Mouse (Mus musculus) liver, adult 2 months (tissue): ENCODE measurements around the gene Vmn1r55. TPM values are rescaled to one million over a fixed set of nuclear protein-coding genes. Genes with fewer than 3 reads are reported as not detected.

Experiments
- DNase-seq: peaks from one replicate; pipeline ENCODE4 v3.0.0-alpha.2; 2011; ENCODE audit warnings: low read depth, low spot score; ENCODE audit errors: extremely low read depth
- H3K27ac ChIP-seq: fragments of 200-500 bp; replicated peaks from 2 replicates; pipeline ENCODE4 v1.5.1; 2012; ENCODE audit warnings: low read depth, mild to moderate bottlenecking, control low read depth, inconsistent platforms, low read length; ENCODE audit not compliant: insufficient read depth
- H3K27me3 ChIP-seq: fragments of 200-500 bp; 2 replicates; pipeline ENCODE4 v1.6.1; 2012; ENCODE audit warnings: mild to moderate bottlenecking, moderate library complexity, low read length, inconsistent platforms; ENCODE audit not compliant: control insufficient read depth, insufficient read depth
- H3K36me3 ChIP-seq: fragments of 200-500 bp; 2 replicates; pipeline ENCODE4 v1.6.1; 2012; ENCODE audit warnings: low read length, inconsistent platforms; ENCODE audit not compliant: control insufficient read depth, insufficient read depth
- H3K4me1 ChIP-seq: fragments of 200-500 bp; 2 replicates; pipeline ENCODE4 v1.6.1; 2011; ENCODE audit warnings: low read length; ENCODE audit not compliant: control insufficient read depth, insufficient read depth
- H3K4me3 ChIP-seq: fragments of 200-500 bp; 2 replicates; pipeline ENCODE4 v1.5.1; 2011; ENCODE audit warnings: low read depth, mild to moderate bottlenecking, control low read depth, low read length, moderate library complexity; ENCODE audit not compliant: insufficient read depth
- H3K79me2 ChIP-seq: fragments of 200-500 bp; 2 replicates; pipeline ENCODE4 v1.6.1; 2012; ENCODE audit warnings: inconsistent platforms, mild to moderate bottlenecking, low read length, moderate library complexity; ENCODE audit not compliant: control insufficient read depth, insufficient read depth
- H3K9ac ChIP-seq: fragments of 200-500 bp; 2 replicates; pipeline ENCODE4 v1.6.1; 2012; ENCODE audit warnings: low read depth, mild to moderate bottlenecking, control low read depth, inconsistent platforms, low read length
- CTCF ChIP-seq: fragments of 200-500 bp; IDR thresholded peaks from 2 replicates; pipeline ENCODE4 v1.5.1; 2011; ENCODE audit warnings: low read depth, low read length, control low read depth
- POLR2A ChIP-seq: fragments of 200-500 bp; IDR thresholded peaks from 2 replicates; pipeline ENCODE4 v1.6.1; 2011; ENCODE audit warnings: low read length, control low read depth; ENCODE audit not compliant: insufficient read depth; ENCODE audit errors: extremely low read depth
- WGBS: fragments of 180-500 bp; shearing (Covaris S2); methylation state at CpG from one replicate; pipeline ENCODE4 v1.1.7; 2018; 5-methylcytosine and 5-hydroxymethylcytosine counted together
- polyA plus RNA-seq: library from polyadenylated mRNA; depleted of rRNA; stranded (reverse); fragments of >200 nt; gene quantifications from 2 replicates; pipeline ENCODE4 v1.2.3, GENCODE M21; 2012
- total RNA-seq: library from RNA; depleted of rRNA; stranded (reverse); fragments of >200 nt; gene quantifications from 2 replicates; pipeline ENCODE4 v1.2.3, GENCODE M21; 2014

The Vmn1r55 gene
- total and polyA plus RNA-seq, 2 experiments, result not detected

DNA sequence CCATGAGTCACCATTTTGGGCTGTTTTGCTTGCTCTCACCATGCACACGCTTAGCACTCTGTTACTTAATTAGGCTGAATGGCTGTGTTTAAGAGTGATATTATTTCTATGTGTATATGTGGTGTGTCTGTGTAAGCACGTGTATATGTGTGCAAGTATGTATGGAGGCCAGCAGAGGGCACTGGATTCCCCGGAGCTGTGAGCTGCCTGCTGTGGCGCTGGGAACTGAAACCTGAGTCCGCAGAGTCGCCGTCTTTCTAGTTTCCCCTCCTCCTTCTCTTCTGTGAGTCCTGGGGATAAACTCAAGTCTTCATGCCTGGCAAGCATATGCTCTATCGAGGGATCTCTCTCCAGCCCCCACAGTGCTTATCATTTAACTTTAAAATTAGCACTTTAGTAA is 40.2 kb downstream of the Vmn1r55 start:
- no peak for TF ChIP-seq POLR2A
- TF ChIP-seq CTCF, result no peak
- no peak for DNase-seq
- H3K36me3 ChIP-seq, result no peaks in the 10 kb centered on the region
- WGBS, result 87% methylated on average over 8 of the region's 8 CpGs
- H3K27me3 ChIP-seq, result no peaks in the 10 kb centered on the region
- no peak overlapping the region for H3K4me3 ChIP-seq
- no peaks in the 10 kb centered on the region for H3K79me2 ChIP-seq
- no peak overlapping the region for H3K27ac ChIP-seq
- no peak overlapping the region for H3K9ac ChIP-seq
- H3K4me1 ChIP-seq, result no peaks in the 10 kb centered on the region

DNA sequence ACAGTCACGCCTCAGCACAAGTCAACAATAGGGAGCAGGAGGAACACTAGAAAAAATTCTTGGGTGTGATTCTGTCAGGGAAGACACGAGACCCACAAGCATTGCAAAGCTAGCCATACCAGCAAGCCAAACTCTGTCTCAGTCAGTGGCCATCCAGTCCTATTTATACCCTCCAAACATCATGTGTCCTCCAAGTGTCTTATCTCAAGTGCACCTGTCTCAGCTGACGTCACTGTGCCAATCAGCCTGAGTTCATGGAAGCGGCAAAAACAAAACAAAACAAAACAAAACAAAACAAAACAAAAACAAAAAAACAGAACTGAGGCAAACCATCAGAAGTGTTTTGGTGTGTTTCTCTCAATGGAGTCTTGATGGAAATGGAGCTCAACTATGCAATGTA is 41.2 kb downstream of the Vmn1r55 start:
- TF ChIP-seq CTCF (no peak), POLR2A (no peak)
- Histone ChIP-seq H3K79me2 (no peaks in the 10 kb centered on the region), H3K36me3 (no peaks in the 10 kb centered on the region), H3K27me3 (no peaks in the 10 kb centered on the region), H3K4me1 (no peaks in the 10 kb centered on the region), H3K27ac (no peak overlapping the region), H3K9ac (no peak overlapping the region), H3K4me3 (no peak overlapping the region)
- 84% methylated on average over 4 of the region's 4 CpGs for WGBS
- DNase-seq, result no peak

DNA sequence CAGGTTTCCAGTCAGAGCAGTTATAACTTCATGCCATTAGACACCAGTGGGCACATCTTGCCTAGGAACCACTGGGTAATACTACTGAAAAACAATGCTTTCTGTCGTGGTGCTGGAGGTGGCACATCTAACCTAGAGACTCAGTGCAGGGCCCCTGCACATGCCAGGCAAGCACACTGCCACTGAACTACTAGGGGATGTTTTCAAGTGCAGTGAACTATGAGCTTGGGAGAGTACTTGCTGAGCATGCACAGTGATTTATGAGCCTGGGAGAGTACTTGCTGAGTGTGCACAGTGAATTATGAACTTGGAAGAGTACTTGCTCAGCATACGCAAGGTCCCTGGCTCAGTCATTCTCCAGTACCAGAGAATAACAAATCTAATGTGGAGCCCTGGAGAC is 46.9 kb downstream of the Vmn1r55 start:
- Histone ChIP-seq H3K9ac (no peak overlapping the region), H3K36me3 (peaks cover 8% of the 10 kb centered on the region), H3K27ac (no peak overlapping the region), H3K79me2 (no peaks in the 10 kb centered on the region), H3K4me3 (no peak overlapping the region), H3K4me1 (0 out of 2 replicates have a peak, but pooled peaks cover 2% of the 10 kb centered on the region), H3K27me3 (no peaks in the 10 kb centered on the region)
- 86% methylated on average over 2 of the region's 2 CpGs for WGBS
- TF ChIP-seq POLR2A, result no peak
- TF ChIP-seq CTCF, result no peak
- DNase-seq, result no peak

DNA sequence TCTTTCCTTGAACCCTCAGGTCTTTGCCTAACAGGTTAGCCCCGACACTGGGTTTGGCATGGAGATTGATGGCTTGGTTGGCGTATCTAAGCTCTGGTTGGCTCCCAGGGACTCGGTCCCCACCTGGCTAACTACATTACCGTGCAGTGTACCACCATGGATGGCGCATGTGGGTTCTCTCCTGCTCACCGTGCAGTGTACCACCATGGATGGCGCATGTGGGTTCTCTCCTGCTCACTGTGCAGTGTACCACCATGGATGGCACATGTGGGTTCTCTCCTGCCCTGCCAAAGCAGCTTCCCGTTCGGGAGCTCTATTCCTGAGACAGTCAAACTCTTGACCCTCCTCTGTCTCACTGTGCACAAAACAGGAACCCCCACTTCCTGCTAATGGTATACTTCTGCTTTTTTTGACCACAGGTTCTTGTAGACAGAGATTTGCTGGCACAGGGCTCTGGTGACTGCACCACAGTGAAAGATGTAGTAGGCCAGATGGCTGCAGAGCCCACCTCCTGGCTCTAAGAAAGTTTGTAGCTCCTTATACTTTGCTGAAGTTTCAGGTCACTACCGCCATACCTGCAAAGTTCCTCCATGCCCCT is 48.3 kb downstream of the Vmn1r55 start:
- DNase-seq, result peak; percentile 39
- H3K36me3 ChIP-seq, result peaks cover 14% of the 10 kb centered on the region
- H3K27ac ChIP-seq, result no peak overlapping the region
- WGBS, result 81% methylated on average over 10 of the region's 10 CpGs
- no peak overlapping the region for H3K9ac ChIP-seq
- H3K79me2 ChIP-seq, result no peaks in the 10 kb centered on the region
- no peaks in the 10 kb centered on the region for H3K27me3 ChIP-seq
- no peak for TF ChIP-seq CTCF
- TF ChIP-seq POLR2A, result no peak
- no peak overlapping the region for H3K4me3 ChIP-seq
- 0 out of 2 replicates have a peak, but pooled peaks cover 2% of the 10 kb centered on the region for H3K4me1 ChIP-seq

DNA sequence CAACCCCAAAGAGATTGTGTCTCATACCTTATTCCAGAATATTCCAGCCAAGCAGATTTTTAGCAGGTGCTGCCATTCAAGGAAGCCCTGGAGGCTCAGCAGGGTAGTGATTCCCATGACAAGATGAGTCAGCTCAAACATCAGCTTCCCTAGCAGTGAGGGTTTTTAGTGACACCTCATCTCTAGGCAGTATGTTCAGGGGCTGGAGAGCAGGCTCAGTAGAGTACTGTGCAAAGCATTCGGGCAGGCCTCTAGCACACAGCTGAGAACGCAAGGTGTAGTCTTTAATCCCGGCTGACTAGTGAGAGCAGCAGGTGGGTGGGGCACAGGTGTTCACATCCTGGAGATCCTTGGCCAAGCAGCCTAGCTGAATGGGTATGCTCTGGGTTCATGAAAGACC is 49.7 kb downstream of the Vmn1r55 start:
- WGBS, result 78% methylated on average over 3 of the region's 3 CpGs
- H3K27ac ChIP-seq, result no peak overlapping the region
- no peak for DNase-seq
- no peak overlapping the region for H3K4me3 ChIP-seq
- H3K27me3 ChIP-seq, result no peaks in the 10 kb centered on the region
- peaks cover 20% of the 10 kb centered on the region for H3K36me3 ChIP-seq
- H3K9ac ChIP-seq, result no peak overlapping the region
- no peaks in the 10 kb centered on the region for H3K79me2 ChIP-seq
- TF ChIP-seq CTCF, result no peak
- no peak for TF ChIP-seq POLR2A
- H3K4me1 ChIP-seq, result 0 out of 2 replicates have a peak, but pooled peaks cover 2% of the 10 kb centered on the region

DNA sequence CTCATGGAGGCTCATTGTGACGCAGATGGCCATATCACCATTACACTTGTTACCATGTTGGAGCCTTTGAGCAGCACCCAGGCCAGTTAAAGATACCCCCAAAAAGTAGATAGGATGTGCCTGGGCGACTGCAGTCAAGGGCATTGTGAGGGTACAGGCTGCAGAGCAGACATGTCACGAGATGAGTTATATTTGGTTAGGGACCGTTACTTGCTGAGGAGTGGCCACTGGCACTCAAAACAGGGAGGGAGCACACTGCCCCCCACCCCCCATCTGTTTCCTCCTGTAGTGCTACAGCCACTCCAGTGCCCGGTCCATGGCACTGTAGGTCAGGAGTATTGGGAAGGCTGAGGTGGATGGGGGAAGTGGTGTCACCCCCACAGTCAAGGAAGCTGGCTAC is 50.7 kb downstream of the Vmn1r55 start:
- WGBS, result 90% methylated on average over 5 of the region's 5 CpGs
- Histone ChIP-seq H3K79me2 (no peaks in the 10 kb centered on the region), H3K27ac (no peak overlapping the region), H3K4me1 (0 out of 2 replicates have a peak, but pooled peaks cover 2% of the 10 kb centered on the region), H3K36me3 (peaks cover 22% of the 10 kb centered on the region), H3K27me3 (no peaks in the 10 kb centered on the region), H3K4me3 (no peak overlapping the region), H3K9ac (no peak overlapping the region)
- no peak for TF ChIP-seq CTCF
- TF ChIP-seq POLR2A, result no peak
- DNase-seq, result no peak
